In genomic region chr7:24343701-24344272, GRCm38 (mm10) we compare ENCODE assay signal across 22 mouse cellular contexts. TPM values are rescaled to one million over a fixed set of nuclear protein-coding genes. Genes with fewer than 3 reads are reported as not detected.
"Had no signal": no experiment of that assay in that cellular context is flagged by ENCODE, and none has a peak within 500 bp of the region (broad histone marks: within the 10 kb centered on the region; RNA-seq: fewer than 3 reads in every experiment).

No protein-coding gene starts in this region.

- H3K9ac ChIP-seq: limb, embryonic 15.5 days; liver, embryonic 12.5 days; lung, embryonic 14.5 days had no signal

- H3K4me3 ChIP-seq: limb, embryonic 15.5 days; liver, embryonic 12.5 days; midbrain, embryonic 10.5 days had no signal

- ATAC-seq: intestine, postnatal 0 days; liver, embryonic 12.5 days had no signal

- H3K4me2 ChIP-seq: limb, embryonic 15.5 days; liver, embryonic 12.5 days; lung, embryonic 14.5 days had no signal

- DNase-seq: kidney, adult 8-10 months; kidney, postnatal 36 days; lung, embryonic 14.5 days; lung, postnatal 10 days; lung, postnatal 4 days; midbrain, embryonic 14.5 days; right cerebral cortex, postnatal 14 days; thymus, adult 2 months; thymus, postnatal 25 days had no signal

- H3K27me3 ChIP-seq: limb, embryonic 15.5 days; liver, embryonic 12.5 days had no signal

- H3K9me3 ChIP-seq: limb, embryonic 15.5 days; liver, embryonic 12.5 days; midbrain, embryonic 10.5 days had no signal

- H3K36me3 ChIP-seq: limb, embryonic 15.5 days; liver, embryonic 12.5 days; midbrain, embryonic 10.5 days had no signal

- H3K4me1 ChIP-seq: limb, embryonic 15.5 days; liver, embryonic 12.5 days; midbrain, embryonic 10.5 days had no signal

- H3K27ac ChIP-seq: limb, embryonic 15.5 days; liver, embryonic 12.5 days; midbrain, embryonic 10.5 days had no signal

RNA-seq across cellular contexts. Expression of gene Lypd5, which starts 5.2 kb away (rescaled TPM):
- total RNA-seq: layer of hippocampus, adult 18-20 months; layer of hippocampus, postnatal 10 days; left cerebral cortex, adult 18-20 months; megakaryocyte, adult 5-6 weeks; neutrophil, adult 5-6 weeks had no signal
- polyA plus RNA-seq: intestine, postnatal 0 days; kidney, embryonic 16.5 days; limb, embryonic 11.5 days; liver, embryonic 12.5 days; liver, embryonic 16.5 days; lung, embryonic 14.5 days; midbrain, embryonic 10.5 days; midbrain, embryonic 14.5 days had no signal

RNA-seq across cellular contexts. Expression of gene Tescl, which starts 10.1 kb away (rescaled TPM):
- total RNA-seq: layer of hippocampus, adult 18-20 months; layer of hippocampus, postnatal 10 days; left cerebral cortex, adult 18-20 months; left cerebral cortex, postnatal 10 days; megakaryocyte, adult 5-6 weeks; neutrophil, adult 5-6 weeks had no signal
- polyA plus RNA-seq: intestine, postnatal 0 days; limb, embryonic 11.5 days; limb, embryonic 15.5 days; liver, embryonic 12.5 days; liver, embryonic 16.5 days; lung, embryonic 14.5 days; midbrain, embryonic 14.5 days had no signal
